Mouse (Mus musculus): ENCODE measurements around the gene Slc27a3. TPM values are rescaled to one million over a fixed set of nuclear protein-coding genes. Genes with fewer than 3 reads are reported as not detected.

The Slc27a3 gene
- total and polyA plus RNA-seq, 3 experiments = 1.9 to 2.8 TPM; not detected in 1

- H3K79me2 ChIP-seq (ENCODE audit: control insufficient read depth, insufficient read depth, low read length, poor library complexity) = no peaks in the 10 kb centered on the region
- no peaks in the 10 kb centered on the region for H3K9me3 ChIP-seq (replicated peaks; ENCODE audit: insufficient read depth, low read length)
- peaks cover 4 to 6% of the 10 kb centered on the region in 2 experiments; a peak in 3 of 4 replicates for H3K4me1 ChIP-seq (ENCODE audit: control insufficient read depth in 1 of 2, insufficient read depth in 2 of 2, low read length in 2 of 2)
- TF ChIP-seq MAZ (IDR thresholded peaks at IDR 0.05; ENCODE audit: low read depth, low read length) = no peak
- 0 out of 2 replicates have a peak, but pooled peaks have one; percentile 4 for TF ChIP-seq POLR2AphosphoS2 (IDR thresholded peaks at IDR 0.05; ENCODE audit: low read length)
- peaks cover 0 to 4% of the 10 kb centered on the region in 2 experiments for H3K36me3 ChIP-seq (ENCODE audit: control insufficient read depth in 1 of 2, insufficient read depth in 2 of 2, low read length in 2 of 2)
- no peak overlapping the region for H3K4me3 ChIP-seq (ENCODE audit: control insufficient read depth in 1 of 2, insufficient read depth in 1 of 2, low read depth in 2 of 2, low read length in 2 of 2)
- H3K9ac ChIP-seq (ENCODE audit: control insufficient read depth, low read depth, low read length, poor library complexity, severe bottlenecking) = no peak overlapping the region
- no peak overlapping the region for H3K27ac ChIP-seq (ENCODE audit: control insufficient read depth, low read depth, low read length)
- no peak for DNase-seq (ENCODE audit: low read depth, low spot score)
- H3K27me3 ChIP-seq (ENCODE audit: control insufficient read depth in 1 of 2, insufficient read depth in 2 of 2, low read length in 2 of 2) = no peaks in the 10 kb centered on the region
These were observed 2.3 kb downstream of the Slc27a3 start for GRCm38 (mm10) chr3:90387483-90387882.

GRCm38 (mm10) chr3:90386817-90387216, 2.9 kb downstream of the Slc27a3 start:
- no peaks in the 10 kb centered on the region for H3K27me3 ChIP-seq (ENCODE audit: control insufficient read depth in 1 of 2, insufficient read depth in 2 of 2, low read length in 2 of 2)
- DNase-seq (ENCODE audit: low read depth, low spot score) = no peak
- no peak overlapping the region for H3K9ac ChIP-seq (ENCODE audit: control insufficient read depth, low read depth, low read length, poor library complexity, severe bottlenecking)
- no peak overlapping the region for H3K27ac ChIP-seq (ENCODE audit: control insufficient read depth, low read depth, low read length)
- H3K79me2 ChIP-seq (ENCODE audit: control insufficient read depth, insufficient read depth, low read length, poor library complexity) = no peaks in the 10 kb centered on the region
- peaks cover 4 to 6% of the 10 kb centered on the region in 2 experiments; a peak in 3 of 4 replicates for H3K4me1 ChIP-seq (ENCODE audit: control insufficient read depth in 1 of 2, insufficient read depth in 2 of 2, low read length in 2 of 2)
- H3K4me3 ChIP-seq (ENCODE audit: control insufficient read depth in 1 of 2, insufficient read depth in 1 of 2, low read depth in 2 of 2, low read length in 2 of 2) = no peak overlapping the region
- H3K36me3 ChIP-seq (ENCODE audit: control insufficient read depth in 1 of 2, insufficient read depth in 2 of 2, low read length in 2 of 2) = peaks cover 0 to 4% of the 10 kb centered on the region in 2 experiments; a peak in 3 of 4 replicates
- H3K9me3 ChIP-seq (replicated peaks; ENCODE audit: insufficient read depth, low read length) = no peaks in the 10 kb centered on the region
- TF ChIP-seq JUND (IDR thresholded peaks at IDR 0.05; ENCODE audit: low read depth, low read length) = no peak
- TF ChIP-seq GABPA (IDR thresholded peaks at IDR 0.05; ENCODE audit: low read depth, low read length) = no peak
- no peak for TF ChIP-seq E2F4 (IDR thresholded peaks at IDR 0.05; ENCODE audit: borderline replicate concordance, low read depth, low read length)
- TF ChIP-seq CHD1 (IDR thresholded peaks at IDR 0.05; ENCODE audit: low read depth, low read length) = no peak
- TF ChIP-seq POLR2AphosphoS5 (IDR thresholded peaks at IDR 0.05; ENCODE audit: borderline replicate concordance, low read depth, low read length) = no peak
- no peak for TF ChIP-seq ZMIZ1 (IDR thresholded peaks at IDR 0.05; ENCODE audit: low read depth, low read length)
- TF ChIP-seq POLR2AphosphoS2 (IDR thresholded peaks at IDR 0.05; ENCODE audit: low read length) = no peak
- no peak for TF ChIP-seq MEF2A (IDR thresholded peaks at IDR 0.05; ENCODE audit: extremely low read depth, insufficient replicate concordance, low read depth, low read length, poor library complexity, severe bottlenecking)
- no peak for TF ChIP-seq ZNF384 (IDR thresholded peaks at IDR 0.05; ENCODE audit: low read depth, low read length)
- TF ChIP-seq ZC3H11A (IDR thresholded peaks at IDR 0.05; ENCODE audit: low read depth, low read length) = no peak
- TF ChIP-seq ELF1 (IDR thresholded peaks at IDR 0.05; ENCODE audit: low read depth, low read length) = no peak
- TF ChIP-seq SMC3 (IDR thresholded peaks at IDR 0.05; ENCODE audit: low read depth, low read length) = no peak
- TF ChIP-seq ETS1 (IDR thresholded peaks at IDR 0.05; ENCODE audit: low read depth, low read length) = no peak
- no peak for TF ChIP-seq KAT2A (conservative IDR thresholded peaks at IDR 0.05; ENCODE audit: low read depth, low read length)
- TF ChIP-seq USF2 (IDR thresholded peaks at IDR 0.05; ENCODE audit: borderline replicate concordance in 1 of 2, insufficient read depth in 1 of 2, low read depth in 1 of 2, low read length in 2 of 2) = no peak
- TF ChIP-seq CHD2 (IDR thresholded peaks at IDR 0.05; ENCODE audit: low read length) = no peak
- no peak for TF ChIP-seq TAL1 (IDR thresholded peaks at IDR 0.05; ENCODE audit: low read length)
- no peak for TF ChIP-seq SIN3A (IDR thresholded peaks at IDR 0.05; ENCODE audit: low read length)
- no peak for TF ChIP-seq RCOR1 (IDR thresholded peaks at IDR 0.05; ENCODE audit: low read depth, low read length)
